Mouse (Mus musculus) embryo, embryonic 11.5 days (tissue): ENCODE results near the gene Vmn1r217.
"Not testable (repeated sequence)": the region's sequence is repeated elsewhere in the genome, so short reads cannot be mapped to it uniquely, and the experiment has no call there.

Source experiments
- DNase-seq: peaks from one replicate; pipeline ENCODE4 v3.0.0-alpha.2; 2012; ENCODE audit warnings: low read depth, low spot score

Vmn1r217 gene

GRCm38 (mm10) chr13:23118126-23118525, at the start of gene Vmn1r217:
Gene Vmn1r217, minus strand, starts transcription at chr13:23118226.
- DNase-seq = not testable (repeated sequence)

GRCm38 (mm10) chr13:23166471-23166870, 48.4 kb upstream of the Vmn1r217 start:
- DNase-seq = not testable (repeated sequence)

DNA sequence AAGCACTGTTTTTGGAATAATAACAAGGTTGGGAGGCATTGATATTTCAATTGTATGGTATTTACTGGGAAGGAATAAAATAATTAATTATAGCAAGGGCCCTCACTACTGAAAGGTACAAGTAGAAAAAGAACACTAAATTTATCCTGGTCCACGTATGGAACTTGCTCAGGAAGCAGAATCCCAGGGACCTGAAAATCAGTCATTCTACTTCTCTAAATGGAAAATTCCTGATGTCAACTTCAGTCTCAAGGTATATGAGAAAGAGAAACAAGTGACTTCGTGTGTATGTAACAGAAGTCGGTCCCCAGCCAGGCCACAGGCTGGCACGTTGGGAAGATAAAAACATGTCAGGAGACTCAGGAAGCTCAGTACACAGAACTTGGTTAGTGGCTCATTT, 41.0 kb upstream of the Vmn1r217 start, which contains the start of gene Vmn1r219:
TSS of gene Vmn1r219 (plus strand) at position 301 of the 400 bp plus-strand sequence.
- no peak for DNase-seq

GRCm38 (mm10) chr13:23157848-23158247, 39.8 kb upstream of the Vmn1r217 start:
- no peak for DNase-seq

DNA sequence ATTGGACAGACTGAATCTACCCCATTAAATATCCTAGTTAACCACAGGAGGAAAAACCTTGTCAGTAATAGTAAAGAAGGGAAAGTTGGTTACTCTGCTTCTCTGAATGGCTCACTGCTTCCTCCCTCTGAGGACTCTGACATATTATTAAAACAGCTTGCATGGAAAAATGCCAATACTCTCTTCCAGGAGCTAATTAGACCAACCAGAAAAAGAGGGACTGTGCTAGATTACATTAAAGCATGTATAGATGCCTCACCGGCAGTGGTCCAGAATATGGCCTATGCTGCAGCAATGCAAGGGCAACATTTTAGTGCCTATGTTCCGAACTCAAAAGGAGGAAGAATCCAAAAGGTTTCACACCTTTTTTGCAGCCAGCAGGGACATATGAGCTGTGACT, 20.9 kb upstream of the Vmn1r217 start:
- DNase-seq = no peak

DNA sequence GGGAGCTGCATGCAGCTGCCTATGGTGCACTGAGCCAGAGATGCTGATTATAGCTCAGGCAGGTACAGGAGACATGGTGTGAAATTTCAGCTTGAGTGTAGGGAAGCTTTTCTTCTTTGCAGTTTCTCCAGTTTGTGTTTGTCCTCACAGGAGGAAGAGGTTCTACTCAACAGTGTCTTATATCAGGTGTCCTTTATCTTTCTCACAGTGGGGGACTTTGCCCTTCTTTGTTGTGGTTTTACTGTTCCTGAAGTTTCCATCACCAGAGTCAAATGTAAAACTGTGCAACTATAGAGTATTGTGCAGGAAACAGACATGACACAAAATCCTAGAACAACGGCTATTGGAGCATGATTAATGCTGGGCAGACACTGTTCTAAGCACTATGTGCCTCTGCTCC, 15.5 kb upstream of the Vmn1r217 start:
- DNase-seq = no peak

DNA sequence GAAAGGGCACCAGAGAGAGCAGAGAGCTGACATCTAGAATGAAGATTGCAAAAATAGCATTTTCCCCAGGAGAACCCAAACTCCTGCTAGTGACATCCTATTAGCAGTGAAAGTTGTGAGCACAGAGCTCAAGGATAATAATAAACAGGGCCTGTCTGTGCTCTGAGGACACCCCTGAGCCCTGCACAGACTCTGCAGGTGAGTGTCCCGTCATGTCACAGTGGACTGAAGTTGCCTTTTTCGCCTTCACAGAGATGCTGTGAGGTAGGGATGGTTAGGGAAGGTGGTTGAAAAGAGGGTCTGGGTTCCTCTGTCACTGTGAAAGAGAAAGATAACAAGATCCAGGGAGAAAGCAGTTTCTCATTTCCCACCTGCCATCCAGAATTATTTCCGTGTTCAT, 15.1 kb upstream of the Vmn1r217 start, which contains the start of gene Vmn1r218:
TSS of gene Vmn1r218 (plus strand) at position 57 of the 400 bp plus-strand sequence.
- DNase-seq = no peak

DNA sequence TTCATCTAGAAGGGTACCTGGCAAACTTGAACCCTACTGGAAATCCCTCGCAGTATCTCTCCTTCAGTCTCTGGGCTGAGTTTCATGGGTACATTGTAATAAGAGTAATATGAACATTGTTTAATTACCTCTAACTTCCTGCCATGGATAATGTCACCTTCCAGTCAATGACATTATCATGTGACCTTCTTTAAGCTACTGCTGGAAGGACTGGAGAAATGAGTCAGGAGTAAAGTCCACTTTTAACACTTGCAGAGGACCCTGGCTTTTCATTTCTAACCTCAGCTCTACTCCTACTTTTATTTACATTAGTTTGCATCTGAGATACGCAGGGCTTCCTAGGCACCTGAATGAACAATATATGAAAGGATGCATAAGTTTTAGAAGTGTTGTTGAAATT, 2.6 kb upstream of the Vmn1r217 start:
- DNase-seq = no peak

GRCm38 (mm10) chr13:23094386-23094785, 23.6 kb downstream of the Vmn1r217 start:
- no peak for DNase-seq

DNA sequence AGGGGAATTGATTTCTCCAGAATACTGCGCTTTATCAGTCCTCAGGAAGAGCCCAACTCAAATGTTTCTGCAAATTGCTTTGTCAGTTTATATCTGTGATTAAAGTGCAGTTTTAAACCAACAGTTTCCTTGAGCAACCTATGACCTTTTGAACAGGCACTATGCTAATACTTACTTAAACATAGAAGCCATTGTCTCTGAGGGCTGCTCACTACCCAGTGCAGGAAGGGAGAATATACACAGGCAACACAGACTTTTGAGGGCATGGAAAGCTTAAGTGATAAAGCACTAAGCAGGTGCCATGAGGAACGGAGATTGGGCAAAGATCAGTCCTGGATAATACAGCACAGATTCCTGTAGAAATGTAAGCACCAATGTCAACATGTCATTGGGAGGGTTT, 48.7 kb downstream of the Vmn1r217 start:
- no peak for DNase-seq

DNA sequence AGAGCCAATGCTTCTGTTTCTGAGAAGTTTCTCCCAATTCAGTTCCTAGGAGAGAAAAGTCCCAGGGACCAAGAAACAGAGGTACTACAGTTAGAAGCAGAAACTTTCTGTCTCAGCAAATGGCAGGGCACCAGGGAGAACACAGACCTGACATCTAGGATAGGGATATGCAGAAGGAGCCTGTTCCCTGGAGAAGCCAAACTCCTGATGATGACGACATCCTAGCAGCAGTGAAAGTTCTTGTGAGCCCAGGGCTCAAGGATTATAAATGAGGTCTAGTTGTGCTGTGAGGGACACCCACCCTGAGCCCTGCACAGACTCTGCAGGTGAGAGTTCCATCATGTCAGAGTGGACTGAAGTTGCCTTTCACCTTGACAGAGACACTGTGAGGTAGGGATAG, 50.3 kb downstream of the Vmn1r217 start, which contains the start of gene Vmn1r215:
TSS of gene Vmn1r215 (plus strand) at position 301 of the 400 bp plus-strand sequence.
- no peak for DNase-seq

DNA sequence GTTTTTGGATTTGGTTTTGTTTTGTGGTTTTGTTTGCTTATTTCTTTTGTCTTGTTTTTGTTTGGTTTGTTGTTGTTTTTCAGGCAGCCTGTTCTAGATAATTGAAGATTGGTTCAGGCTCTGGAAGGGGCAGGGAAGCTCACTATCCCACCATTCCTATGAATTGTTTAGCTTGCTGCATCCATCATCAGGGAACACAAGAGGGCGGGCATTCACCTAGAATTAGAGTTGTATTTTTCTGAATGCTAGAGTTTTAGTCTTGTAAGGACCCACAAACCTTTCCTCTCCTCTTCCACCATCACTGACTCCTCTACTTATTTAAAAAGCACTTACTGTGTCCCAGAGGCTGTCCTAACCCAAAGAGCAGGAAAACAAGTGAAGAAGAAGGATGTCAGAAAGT, 60.2 kb downstream of the Vmn1r217 start:
- no peak for DNase-seq
